Mouse (Mus musculus) frontal cortex, adult 2 months (tissue): ENCODE results near the gene Mmp19. TPM values are rescaled to one million over a fixed set of nuclear protein-coding genes. Genes with fewer than 3 reads are reported as not detected.

Experiments
- DNase-seq, 2 experiments: peaks; one replicate each; pipeline ENCODE4 v3.0.0; 2022; ENCODE audit warnings: low spot score in 1 of 2; ENCODE audit errors: extremely low spot score in 1 of 2
- polyA plus RNA-seq: library from polyadenylated mRNA; depleted of rRNA; stranded (reverse); fragments of >200 nt; gene quantifications from 2 replicates; pipeline ENCODE4 v1.2.3, GENCODE M21; 2012; rRNA removed

Mmp19 gene
- 2.4 and 3.4 TPM in 2 replicates for polyA plus RNA-seq

DNA sequence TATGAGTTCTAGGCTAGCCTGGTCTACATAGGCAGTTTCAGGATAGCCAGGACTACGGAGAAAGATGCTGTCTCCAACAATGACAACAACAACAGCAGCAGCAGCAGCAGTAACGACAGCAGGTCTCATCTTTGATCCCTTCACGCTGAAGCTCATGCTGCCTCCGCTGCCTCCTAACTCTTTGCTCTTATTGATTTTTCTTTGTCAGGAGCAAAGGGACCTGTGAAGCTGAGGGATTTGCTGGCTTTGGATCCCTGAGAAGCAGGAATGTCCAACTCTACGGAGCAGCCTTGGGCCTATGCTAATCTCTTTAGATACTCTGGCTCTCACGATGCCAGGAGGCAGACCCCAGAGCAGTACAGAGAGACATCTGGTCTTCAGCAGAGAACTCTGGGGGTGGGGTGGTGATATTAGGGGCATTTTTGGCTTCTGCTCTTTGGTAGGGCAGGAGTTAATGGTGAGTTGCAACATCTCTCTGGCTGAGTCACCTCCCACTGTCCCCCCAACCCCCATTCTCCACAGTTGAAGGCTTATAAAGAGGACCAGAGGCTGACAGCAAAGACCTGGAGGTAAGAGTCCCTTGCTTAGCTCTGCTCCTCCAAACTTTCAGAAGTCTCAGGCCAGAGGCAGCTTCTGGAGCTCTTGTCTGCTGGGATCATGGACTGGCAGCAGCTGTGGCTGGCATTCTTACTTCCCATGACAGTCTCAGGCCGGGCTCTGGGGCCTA lies at the start of gene Mmp19:
Mmp19 (plus strand) TSS at position 513 of the 727 bp plus-strand sequence.
- DNase-seq, result no peak

DNA sequence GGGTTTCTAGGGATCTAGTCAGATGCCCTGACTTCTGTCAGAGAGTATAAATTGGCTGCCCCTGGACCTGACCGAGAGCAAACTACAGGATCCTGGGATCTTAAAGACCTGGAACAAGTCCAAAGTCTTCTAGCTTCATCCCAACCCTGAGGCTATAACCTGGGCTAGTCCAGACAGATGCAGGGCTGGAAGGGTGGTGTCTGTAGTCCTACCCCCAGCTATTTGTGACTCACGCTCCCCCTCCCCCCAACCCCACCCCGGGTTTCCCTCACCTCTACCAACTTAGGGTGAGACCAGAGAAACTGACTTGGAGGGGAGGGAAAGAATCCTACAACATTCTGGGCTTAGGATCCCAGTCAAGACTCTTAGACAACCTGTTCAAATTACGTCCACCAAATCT lies 48.1 kb upstream of the Mmp19 start:
- no peak for DNase-seq

DNA sequence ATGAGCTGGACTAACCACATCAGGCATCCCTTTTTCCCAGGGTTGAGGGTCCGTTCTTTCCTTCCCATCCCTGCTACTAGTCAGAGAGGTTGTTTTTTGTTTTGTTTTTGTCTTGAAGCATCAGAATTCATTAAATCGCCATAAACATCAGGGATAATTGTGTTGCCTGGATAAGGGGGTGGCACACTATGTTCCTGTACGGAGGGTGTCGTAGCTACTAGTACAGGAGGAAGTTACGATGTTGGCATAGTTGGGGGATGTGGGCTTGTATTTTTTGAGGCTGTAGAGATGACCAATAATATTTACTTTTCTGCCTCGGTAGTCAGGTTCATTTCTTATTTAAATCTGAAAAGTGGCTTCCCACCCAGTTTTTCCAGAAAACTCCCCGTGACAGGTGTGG lies 47.5 kb upstream of the Mmp19 start:
- peak in 1 of 2 experiments; percentile 7 for DNase-seq

DNA sequence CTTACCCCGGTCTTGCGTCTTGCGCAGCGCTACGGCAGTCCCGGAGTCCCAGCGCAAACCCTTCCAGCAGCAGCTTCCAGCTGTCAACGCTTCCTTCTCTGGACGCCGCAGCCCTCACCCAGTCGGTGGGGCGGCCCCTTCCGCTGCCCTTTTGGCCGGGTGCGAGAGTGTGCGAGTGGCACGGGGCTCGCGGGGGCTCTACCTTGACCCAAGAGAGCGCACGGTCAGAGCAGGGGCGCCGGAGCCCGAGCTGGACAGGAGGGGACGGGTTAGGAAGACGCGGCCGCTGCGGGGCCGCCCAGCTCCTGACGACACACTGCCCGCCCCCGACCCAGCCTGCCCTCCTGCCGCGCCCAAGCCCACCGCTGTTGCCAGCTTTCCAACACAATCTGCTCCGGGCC lies 46.9 kb upstream of the Mmp19 start:
- peak in 1 of 2 experiments; percentile 48 for DNase-seq

DNA sequence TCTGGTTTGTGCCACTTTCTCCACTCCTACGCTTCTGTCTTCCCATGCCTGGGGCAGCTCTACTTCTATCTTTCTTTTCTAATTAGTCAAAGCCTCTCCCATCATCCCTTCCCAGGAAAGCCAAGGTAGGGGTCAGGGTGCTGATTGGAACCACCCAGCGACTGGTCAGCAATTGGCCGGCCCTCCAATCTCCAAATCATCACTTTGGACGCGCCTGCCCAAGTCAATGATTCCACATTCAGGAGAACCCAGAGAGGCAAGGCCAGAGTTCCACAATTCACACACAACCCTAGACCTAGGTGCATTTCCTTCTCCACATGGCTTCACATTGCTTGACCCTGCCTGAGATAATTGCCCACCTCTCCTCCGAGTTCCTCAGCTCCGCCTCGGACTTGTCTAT lies 46.5 kb upstream of the Mmp19 start:
- DNase-seq, result no peak

DNA sequence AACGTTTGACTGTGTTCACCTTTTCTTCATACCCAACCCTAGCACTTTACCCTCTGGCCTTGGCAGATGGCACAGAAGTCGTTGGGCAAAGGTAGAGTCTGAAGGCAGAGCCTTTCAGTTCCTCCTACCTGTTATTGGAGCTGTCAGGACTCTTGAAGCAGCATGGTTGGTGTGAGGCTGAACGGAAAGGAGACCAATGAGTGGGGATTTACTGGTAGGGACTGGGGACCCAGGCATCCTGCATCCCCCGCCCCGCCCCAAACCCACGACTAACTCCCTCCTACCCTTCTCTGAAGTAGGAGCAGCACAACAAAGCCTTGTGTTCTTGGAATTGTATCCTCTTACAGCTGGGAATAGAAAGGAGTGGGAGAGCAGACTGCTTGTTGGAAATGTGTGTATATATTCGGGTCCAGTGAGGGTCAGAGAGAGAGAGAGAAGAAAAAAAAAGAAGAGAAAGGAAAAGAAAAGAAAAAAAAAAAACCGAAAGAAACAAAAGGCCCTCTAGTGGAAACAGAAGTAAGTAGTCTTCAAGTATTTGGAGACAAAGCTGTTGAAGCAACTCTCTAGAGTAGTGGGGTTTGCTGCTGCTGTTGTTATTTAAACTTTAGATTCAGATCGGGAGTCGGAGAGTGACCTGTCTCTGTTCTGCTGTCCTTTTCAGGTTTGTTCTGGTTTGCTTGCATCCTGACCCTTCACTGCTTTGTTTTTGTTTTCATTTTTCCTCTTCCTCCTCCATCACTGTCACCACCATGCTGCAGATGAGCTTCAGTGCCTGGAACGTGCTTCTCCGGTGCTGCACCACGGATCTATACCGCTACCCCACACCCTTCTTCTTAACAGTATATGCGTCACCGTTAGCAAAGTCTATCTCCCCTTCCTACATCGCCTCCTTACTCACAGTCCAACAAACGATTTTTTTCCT lies 45.8 kb upstream of the Mmp19 start, which contains the start of gene Dgka:
Dgka (minus strand) TSS at position 176 of the 922 bp plus-strand sequence.
- DNase-seq, result no peak

DNA sequence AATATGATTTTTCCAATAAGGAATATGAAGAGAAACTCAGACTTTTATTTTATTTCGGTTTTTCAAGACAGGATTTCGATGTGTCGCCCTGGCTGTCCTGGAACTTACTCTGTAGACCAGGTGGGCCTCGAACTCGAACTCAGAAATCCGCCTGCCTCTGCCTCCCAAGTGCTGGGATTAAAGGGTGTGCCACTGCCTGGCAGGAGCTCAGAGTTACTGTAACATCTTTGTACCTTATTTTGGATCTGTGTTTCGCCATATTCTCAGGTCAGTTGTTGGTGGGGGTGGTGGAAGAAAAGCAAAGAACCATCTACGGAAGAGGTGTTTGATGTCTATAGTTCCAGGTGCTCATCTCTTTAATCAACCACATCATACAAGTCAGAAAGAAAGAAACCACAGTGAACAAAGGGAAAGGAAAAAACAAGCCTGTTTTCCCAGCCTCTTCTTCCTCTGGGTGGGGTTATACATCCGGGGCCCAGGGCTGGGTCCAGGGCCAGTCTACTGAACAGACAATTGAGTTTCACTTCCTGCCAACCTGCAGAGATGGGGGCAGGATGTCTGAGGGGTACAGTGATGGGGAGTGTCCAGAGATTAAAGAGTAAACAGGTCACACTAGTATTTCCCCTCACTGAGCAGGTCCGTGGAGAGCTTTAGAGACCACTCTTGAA lies 44.6 kb upstream of the Mmp19 start:
- DNase-seq, result no peak

DNA sequence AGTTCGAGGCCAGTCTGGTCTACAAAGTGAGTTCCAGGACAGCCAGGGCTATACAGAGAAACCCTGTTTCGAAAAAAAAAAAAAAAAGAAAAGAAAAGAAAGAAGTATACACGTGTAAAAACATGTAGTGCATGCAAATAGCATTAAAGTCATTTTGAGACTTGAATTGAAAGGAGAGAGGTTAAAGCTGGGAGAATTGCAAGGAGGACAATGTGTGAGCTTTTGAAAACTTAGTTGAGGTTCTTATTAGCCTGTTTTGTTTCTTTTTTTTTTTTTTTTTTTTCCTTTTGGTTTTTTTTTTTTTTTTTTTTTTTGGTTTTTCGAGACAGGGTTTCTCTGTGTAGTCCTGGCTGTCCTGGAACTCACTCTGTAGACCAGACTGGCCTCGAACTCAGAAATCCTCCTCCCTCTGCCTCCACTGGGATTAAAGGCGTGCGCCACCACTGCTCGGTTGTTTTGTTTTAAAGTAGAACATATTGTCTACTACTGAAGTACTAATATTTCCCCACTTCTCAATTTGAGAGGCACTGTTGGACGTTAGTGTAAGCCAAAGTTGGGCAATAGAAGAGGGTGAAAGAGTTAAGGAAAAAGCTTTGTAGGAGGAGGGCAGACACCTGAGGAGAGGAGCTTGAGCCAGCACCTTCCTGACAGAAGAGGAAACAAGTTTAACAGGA lies 43.6 kb upstream of the Mmp19 start:
- DNase-seq, result no peak

DNA sequence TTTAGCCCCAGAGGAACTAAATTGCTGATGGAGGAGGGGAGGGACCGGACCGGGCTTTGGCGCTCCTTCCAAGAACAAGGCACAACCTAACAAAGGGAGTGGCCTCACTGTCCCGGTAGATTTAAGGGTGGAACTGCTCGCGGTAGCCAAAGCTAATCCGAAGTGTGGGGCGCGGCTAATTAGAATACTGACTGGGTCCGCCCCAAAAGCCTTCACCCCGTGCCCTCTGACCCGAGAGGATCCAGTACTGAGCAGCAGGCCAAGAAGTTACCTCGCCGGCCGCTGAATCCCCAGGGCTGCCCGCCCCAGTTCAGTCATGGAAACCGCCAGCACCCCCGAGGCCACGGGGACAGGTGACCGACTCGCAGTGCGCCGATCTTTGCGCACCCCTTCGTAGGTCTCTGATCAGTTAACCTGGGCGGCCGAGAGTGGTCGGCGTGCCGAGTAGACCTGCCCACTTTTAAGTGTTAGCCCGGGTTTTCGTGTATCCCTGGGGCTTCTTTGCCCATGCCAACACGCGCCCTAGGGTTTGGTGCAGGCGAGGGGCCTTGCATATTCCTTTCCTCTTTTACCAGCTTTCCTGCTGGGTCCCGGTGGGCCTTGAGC lies 43.0 kb upstream of the Mmp19 start, which contains the start of gene Pym1:
Pym1 (plus strand) TSS at position 244 of the 606 bp plus-strand sequence.
- DNase-seq, result peak; percentile 12 to 40

DNA sequence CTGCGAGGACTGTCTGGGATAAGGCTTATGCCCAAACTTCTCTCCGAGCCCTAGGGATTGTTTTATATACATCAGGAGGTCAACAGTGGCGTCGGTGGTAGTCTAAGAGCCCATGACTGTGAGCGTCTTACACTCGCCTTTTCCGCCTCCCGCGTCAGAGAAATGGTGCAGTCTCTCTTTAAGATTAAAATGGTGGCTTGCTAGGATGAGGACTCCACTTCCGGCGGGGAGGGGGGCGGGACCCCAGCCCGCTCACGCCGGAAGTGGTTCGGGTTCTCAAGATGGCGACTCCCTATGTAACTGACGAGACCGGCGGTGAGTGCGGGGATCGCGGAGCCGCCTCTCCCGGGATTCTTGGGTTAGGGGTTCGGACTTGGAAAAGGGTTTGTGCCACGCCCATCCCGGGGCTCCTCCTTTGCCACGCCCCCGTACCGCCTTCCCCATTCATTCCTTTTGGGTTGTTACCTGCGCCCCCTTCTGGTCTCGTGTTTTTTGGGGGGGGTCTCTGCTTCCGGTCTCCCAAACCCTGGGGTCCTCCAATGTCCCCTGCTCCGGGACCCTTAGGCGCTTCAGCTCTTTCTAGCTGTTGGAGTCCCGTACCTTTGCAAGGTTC lies 42.4 kb upstream of the Mmp19 start:
- DNase-seq, result peak; percentile 59 to 73

DNA sequence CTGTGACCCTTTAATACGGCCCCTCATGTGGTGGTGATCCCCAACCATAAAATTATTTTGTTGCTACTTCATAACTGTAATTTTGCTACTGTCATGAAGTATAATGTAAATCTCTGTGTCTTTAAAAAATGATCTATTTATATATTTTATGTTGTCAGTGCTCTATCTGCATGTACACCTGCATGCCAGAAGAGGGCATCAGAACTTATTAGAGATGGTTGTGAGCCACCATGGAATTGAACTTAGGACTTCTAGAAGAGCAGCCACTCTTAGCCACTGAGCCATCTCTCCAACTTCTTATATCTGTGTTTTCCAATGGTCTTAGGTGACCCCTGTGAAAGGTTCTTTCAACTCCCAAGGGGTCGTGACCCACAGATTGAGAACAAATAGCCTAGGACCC lies 17.8 kb upstream of the Mmp19 start:
- DNase-seq, result no peak

DNA sequence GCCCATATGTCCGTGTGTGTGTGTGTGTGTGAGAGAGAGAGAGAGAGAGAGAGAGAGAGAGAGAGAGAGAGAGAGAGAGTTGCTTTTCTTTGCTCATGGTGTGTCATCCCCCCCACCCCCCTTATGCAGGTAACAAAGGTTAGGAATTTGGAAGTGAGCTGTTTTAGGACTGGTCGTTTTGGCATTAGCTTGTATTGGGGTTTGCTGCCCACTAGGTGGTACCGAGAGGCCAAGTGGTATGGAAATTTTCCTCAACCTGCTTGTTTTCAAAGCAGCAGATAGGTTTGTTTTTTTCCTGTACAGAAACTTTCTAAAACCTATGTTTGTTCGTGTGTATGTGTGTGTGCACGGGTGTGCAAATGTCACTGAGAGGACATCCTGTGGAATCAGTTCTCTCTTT lies 17.0 kb upstream of the Mmp19 start:
- DNase-seq, result no peak

DNA sequence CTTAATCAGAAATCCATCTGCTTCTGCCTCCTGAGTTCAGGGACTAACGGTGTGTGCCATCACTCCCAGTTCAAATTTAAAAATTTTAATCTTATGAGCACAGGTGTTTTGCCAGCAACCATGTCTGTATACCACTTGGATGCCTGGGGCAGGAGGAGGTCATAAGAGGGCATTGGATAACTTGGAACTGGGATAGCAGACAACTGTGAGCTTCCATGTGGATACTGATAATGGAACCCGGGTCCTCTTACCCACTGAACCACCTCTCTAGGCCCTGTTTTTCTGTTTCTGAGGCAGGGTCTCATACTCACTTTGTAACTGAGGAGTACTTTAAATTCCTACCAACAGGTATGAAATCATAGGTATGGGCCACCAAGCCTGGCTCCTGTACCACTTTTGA lies 12.3 kb upstream of the Mmp19 start:
- no peak for DNase-seq

DNA sequence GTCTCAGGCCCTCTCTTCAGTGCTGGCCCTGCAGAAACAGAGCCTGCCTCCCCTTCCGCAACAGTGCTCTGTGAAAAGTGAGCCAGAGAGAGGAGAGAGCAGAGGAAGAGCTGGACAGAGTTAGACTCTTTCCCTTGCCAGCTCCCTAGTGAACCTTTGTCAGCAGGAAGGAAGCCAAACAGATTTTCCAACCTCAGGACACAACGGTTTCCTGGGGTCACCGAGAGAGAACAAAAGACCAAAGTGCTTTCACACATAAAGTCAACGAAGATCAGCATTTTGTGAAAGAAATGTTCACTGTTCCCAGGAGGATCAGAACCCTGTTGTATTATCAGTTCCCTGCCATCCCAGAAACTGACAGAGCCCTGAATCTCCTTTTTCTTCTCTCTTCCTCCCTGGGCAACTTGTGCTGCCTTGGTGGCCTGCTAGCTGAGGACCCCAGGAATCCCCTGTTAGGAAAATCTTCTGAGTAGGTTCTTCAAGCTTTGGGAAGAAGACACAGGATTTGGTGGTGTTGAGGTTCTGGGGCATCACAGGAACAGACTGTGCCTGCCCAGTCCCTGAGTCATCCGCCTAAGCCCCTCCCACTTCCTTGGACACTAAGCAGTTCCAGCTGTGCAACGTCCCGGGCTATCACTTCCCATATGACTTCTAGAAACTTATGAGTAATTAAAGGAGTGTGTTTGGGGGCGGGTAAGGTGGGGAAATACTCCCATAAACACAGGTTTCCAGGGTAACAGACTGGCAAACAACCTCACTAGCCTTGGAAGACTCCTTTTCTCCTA lies 11.5 kb upstream of the Mmp19 start:
- DNase-seq, result no peak

DNA sequence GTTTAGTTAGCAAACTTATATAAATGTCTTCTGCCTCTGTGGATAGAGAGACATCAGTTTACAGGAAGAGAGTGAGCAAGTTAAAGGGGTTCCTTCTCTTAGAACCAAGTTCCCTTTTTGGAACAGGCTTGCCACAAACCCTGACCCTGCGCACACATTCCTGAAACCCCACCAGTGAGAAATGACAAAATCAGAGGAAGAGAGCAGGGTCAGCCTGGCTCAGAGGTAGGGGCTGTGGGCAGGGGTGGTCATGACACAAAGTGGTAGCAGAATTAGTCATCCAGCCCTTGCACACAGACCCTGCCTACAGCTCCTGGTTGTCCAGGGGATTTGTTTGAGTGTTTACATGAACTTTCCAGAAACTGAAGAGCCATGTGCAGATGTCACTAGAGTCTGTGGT lies 10.5 kb upstream of the Mmp19 start:
- no peak for DNase-seq

DNA sequence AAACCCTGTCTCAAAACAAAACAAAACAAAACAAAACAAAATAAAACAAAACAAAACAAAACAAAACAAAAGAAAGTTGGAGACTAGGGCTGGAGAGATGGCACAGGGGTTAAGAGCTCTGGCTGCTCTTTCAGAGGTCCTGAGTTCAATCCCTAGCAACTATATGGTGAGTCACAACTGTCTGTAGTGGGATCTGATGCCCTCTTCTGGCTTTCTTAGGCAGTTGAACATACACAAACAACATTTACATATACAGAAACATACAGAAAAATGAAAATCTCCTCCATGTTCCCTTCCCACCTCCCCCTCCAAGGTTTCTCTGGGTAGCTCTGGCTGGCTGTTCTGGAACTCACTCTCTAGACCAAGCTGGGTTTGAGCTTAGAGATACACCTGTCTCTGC lies 1.3 kb downstream of the Mmp19 start:
- DNase-seq, result no peak

DNA sequence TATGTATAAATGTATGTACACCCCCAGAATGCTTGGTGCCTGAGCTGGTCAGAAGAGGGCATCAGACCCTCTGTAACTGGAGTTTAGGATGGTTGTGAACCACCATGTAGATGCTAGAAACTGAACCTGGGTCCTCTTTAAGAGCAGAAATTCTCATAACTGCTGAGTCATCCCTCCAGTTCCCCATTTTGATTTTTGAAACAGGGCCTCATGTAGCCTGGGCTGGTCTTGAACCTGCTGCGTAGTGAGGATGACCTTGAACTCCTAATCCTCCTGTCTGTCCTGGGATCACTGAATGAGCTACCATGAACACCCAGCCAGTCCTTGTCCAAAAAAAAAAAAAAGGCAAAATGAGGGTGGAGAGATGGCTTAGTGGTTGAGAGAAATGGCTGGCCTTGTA lies 2.5 kb downstream of the Mmp19 start:
- no peak for DNase-seq

DNA sequence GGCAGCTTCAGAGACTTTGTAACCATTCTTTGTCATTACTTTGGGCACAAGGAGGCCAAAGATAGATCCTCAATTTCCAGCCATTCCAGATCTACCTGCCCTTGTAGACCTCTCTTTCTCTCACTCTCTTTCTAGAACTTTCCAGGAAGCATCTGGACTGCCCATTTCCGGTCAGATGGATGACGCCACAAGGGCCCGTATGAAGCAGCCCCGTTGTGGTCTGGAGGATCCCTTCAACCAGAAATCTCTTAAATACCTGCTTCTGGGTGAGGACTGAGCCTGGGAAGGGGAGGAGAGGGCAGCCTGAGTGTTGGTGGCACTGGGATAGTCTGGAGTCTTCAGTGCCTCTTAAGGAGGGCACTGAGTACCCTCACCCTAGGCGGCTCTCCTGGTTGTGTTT lies 3.7 kb downstream of the Mmp19 start:
- DNase-seq, result no peak

DNA sequence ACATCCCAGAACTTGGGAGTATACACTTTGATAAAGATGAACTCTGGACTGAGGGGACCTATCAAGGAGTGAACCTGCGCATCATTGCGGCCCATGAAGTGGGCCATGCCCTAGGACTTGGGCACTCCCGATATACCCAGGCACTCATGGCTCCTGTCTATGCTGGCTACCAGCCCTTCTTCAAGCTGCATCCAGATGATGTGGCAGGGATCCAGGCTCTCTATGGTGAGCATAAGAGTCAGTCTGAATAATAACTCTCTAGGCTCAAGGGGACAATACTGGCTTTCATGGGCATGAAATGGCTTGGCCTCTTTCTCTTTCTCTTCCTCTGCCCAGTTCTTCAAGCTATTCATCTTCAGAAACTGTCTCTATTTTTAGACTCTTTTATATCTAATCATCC lies 4.9 kb downstream of the Mmp19 start:
- peak in 1 of 2 experiments; percentile 38 for DNase-seq
